9 mouse cellular contexts compared by ENCODE assay signal in the genomic region with DNA sequence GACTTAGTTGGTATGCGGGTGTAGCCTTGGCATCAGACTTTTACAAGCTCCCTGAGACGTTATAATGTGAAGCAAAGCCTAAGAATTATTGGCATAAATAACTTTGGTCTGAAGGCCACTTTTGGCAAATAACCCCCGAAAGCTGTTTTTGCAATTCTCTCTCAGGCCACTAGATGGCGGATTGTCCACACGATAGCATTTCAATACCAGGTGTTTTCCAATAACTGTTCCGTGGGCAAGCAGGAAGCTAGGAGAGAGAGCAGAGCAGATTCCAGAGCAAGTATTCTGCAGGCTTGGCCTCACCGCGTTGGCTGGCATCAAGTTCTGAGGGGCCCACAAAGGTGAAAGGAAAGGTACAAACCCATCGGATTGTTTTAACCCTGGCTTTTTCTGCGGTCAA. TPM values are rescaled to one million over a fixed set of nuclear protein-coding genes. Genes with fewer than 3 reads are reported as not detected.
DNase-seq lines count a peak whose midpoint lies in the region; ATAC-seq and TF ChIP-seq lines count a peak whose summit lies in the region.
"Had no signal": no experiment of that assay in that cellular context is flagged by ENCODE, and none has a peak within 500 bp of the region (broad histone marks: within the 10 kb centered on the region; RNA-seq: fewer than 3 reads in every experiment).

No protein-coding gene starts in this region.

- H3K4me1 ChIP-seq in CH12.LX (ENCODE audit: control insufficient read depth in 1 of 2, insufficient read depth in 2 of 2) = no peaks in the 10 kb centered on the region
- H3K4me1 ChIP-seq in bone marrow, adult 2 months (ENCODE audit: control insufficient read depth, insufficient read depth, low read length) = no peaks in the 10 kb centered on the region
- H3K4me1 ChIP-seq in embryonic facial prominence, embryonic 14.5 days (ENCODE audit: control insufficient read depth, insufficient read depth, low read length) = no peaks in the 10 kb centered on the region
- H3K4me1 ChIP-seq in heart, embryonic 15.5 days (replicated peaks) = peaks cover 5% of the 10 kb centered on the region
- H3K4me1 ChIP-seq in liver, embryonic 14.5 days (replicated peaks; ENCODE audit: control insufficient read depth in 2 of 2, insufficient read depth in 2 of 2, low read length in 1 of 2) = no peaks in the 10 kb centered on the region

- H3K27ac ChIP-seq in CH12.LX (ENCODE audit: insufficient read depth, low read depth) = no peak overlapping the region
- no peak overlapping the region for H3K27ac ChIP-seq in bone marrow, adult 2 months (ENCODE audit: control insufficient read depth, insufficient read depth, low read depth, low read length, poor library complexity)
- H3K27ac ChIP-seq in embryonic facial prominence, embryonic 14.5 days (replicated peaks; ENCODE audit: low read depth, low read length) = no peak overlapping the region
- H3K27ac ChIP-seq in heart, embryonic 15.5 days = no peak overlapping the region
- no peak overlapping the region for H3K27ac ChIP-seq in liver, embryonic 14.5 days
- H3K27ac ChIP-seq: macrophage had no signal

- peak; percentile 77 to 88 for TF ChIP-seq CTCF in CH12.LX (conservative IDR thresholded peaks at IDR 0.05 in 1 of 2, IDR thresholded peaks at IDR 0.05 in 1 of 2; ENCODE audit: low read depth in 2 of 2, low read length in 2 of 2)
- TF ChIP-seq CTCF in bone marrow, adult 2 months (IDR thresholded peaks at IDR 0.05; ENCODE audit: control insufficient read depth, insufficient read depth, low read length) = peak; percentile 50
- peak; percentile 84 for TF ChIP-seq CTCF in liver, embryonic 14.5 days (IDR thresholded peaks at IDR 0.05; ENCODE audit: low read depth)

- peak; percentile 90 for TF ChIP-seq RAD21 in CH12.LX (IDR thresholded peaks at IDR 0.05; ENCODE audit: low read depth, low read length)

- no peaks in the 10 kb centered on the region for H3K79me2 ChIP-seq in CH12.LX (replicated peaks; ENCODE audit: control insufficient read depth, extremely low read depth, insufficient read depth, poor library complexity, severe bottlenecking)

- H3K36me3 ChIP-seq in CH12.LX (replicated peaks in 1 of 2; ENCODE audit: control insufficient read depth in 1 of 2, insufficient read depth in 1 of 2, low read length in 1 of 2) = no peaks in the 10 kb centered on the region
- H3K36me3 ChIP-seq in embryonic facial prominence, embryonic 14.5 days (ENCODE audit: control insufficient read depth, insufficient read depth, low read length) = no peaks in the 10 kb centered on the region
- no peaks in the 10 kb centered on the region for H3K36me3 ChIP-seq in heart, embryonic 15.5 days
- H3K36me3 ChIP-seq in liver, embryonic 14.5 days (replicated peaks; ENCODE audit: control insufficient read depth, insufficient read depth, low read depth) = no peaks in the 10 kb centered on the region

- H3K9me3 ChIP-seq in CH12.LX (replicated peaks; ENCODE audit: low read length) = no peaks in the 10 kb centered on the region
- H3K9me3 ChIP-seq in embryonic facial prominence, embryonic 14.5 days (ENCODE audit: control insufficient read depth, low read length) = no peaks in the 10 kb centered on the region
- H3K9me3 ChIP-seq in heart, embryonic 15.5 days (replicated peaks) = no peaks in the 10 kb centered on the region
- H3K9me3 ChIP-seq in liver, embryonic 14.5 days (ENCODE audit: control insufficient read depth, low read length) = no peaks in the 10 kb centered on the region

- in situ Hi-C loops in CH12.LX (cut with MboI; ENCODE audit: low pct_ligation_motif_present, low pct_unique_long_range_greater_than_20kb, low sequenced_read_pairs) = no loop called here

- no peak overlapping the region for H3K9ac ChIP-seq in CH12.LX (ENCODE audit: insufficient read depth, low read depth)
- no peak overlapping the region for H3K9ac ChIP-seq in embryonic facial prominence, embryonic 14.5 days (ENCODE audit: low read depth, low read length)
- no peak overlapping the region for H3K9ac ChIP-seq in heart, embryonic 15.5 days
- H3K9ac ChIP-seq in liver, embryonic 14.5 days (replicated peaks) = no peak overlapping the region

- DNase-seq in CH12.LX (ENCODE audit: extremely low read depth) = peak; percentile 31
- peak; percentile 83 for DNase-seq in embryonic facial prominence, embryonic 14.5 days (ENCODE audit: low spot score)
- DNase-seq in kidney, postnatal 25 days = peak; percentile 53 to 76
- peak; percentile 13 to 22 (median 19) for DNase-seq in liver, embryonic 14.5 days (ENCODE audit: low read depth in 3 of 3, low spot score in 3 of 3)
- peak; percentile 45 for DNase-seq in ovary, adult 18-20 months (ENCODE audit: low spot score)
- peak; percentile 64 for DNase-seq in thymus, postnatal 25 days

- WGBS in bone marrow, adult 2 months = 17% methylated on average over 10 of the region's 10 CpGs
- 11% methylated on average over 10 of the region's 10 CpGs for WGBS in embryonic facial prominence, embryonic 14.5 days
- 11% methylated on average over 10 of the region's 10 CpGs for WGBS in heart, embryonic 15.5 days
- WGBS in liver, embryonic 14.5 days (ENCODE audit: insufficient replicate concordance) = 14% methylated on average over 10 of the region's 10 CpGs

- dilution Hi-C loops in CH12.LX (cut with MboI; ENCODE audit: extremely low pct_ligation_motif_present, extremely low pct_unique_long_range_greater_than_20kb, low sequenced_read_pairs) = no loop called here

- no peak overlapping the region for H3K4me2 ChIP-seq in CH12.LX (ENCODE audit: insufficient read depth, low read depth, poor library complexity, severe bottlenecking)
- peak overlapping the region; percentile 21; the same call in 1 of the 2 replicates for H3K4me2 ChIP-seq in embryonic facial prominence, embryonic 14.5 days (ENCODE audit: low read depth, low read length)
- H3K4me2 ChIP-seq in heart, embryonic 15.5 days = peak overlapping the region; percentile 46
- H3K4me2 ChIP-seq in liver, embryonic 14.5 days (ENCODE audit: low read depth) = no peak overlapping the region

- no peak overlapping the region for H3K4me3 ChIP-seq in CH12.LX (replicated peaks in 1 of 3; ENCODE audit: low read depth in 2 of 3, low read length in 2 of 3, poor library complexity in 1 of 3)
- H3K4me3 ChIP-seq in bone marrow, adult 2 months (replicated peaks; ENCODE audit: control insufficient read depth, low read depth, low read length) = no peak overlapping the region
- no peak overlapping the region for H3K4me3 ChIP-seq in embryonic facial prominence, embryonic 14.5 days (ENCODE audit: low read depth, low read length)
- no peak overlapping the region for H3K4me3 ChIP-seq in heart, embryonic 15.5 days
- H3K4me3 ChIP-seq in liver, embryonic 14.5 days (ENCODE audit: insufficient read depth in 1 of 2, low read depth in 2 of 2, low read length in 2 of 2) = no peak overlapping the region

- peaks cover 76% of the 10 kb centered on the region for H3K27me3 ChIP-seq in CH12.LX (replicated peaks)
- no peaks in the 10 kb centered on the region for H3K27me3 ChIP-seq in embryonic facial prominence, embryonic 14.5 days (replicated peaks; ENCODE audit: control insufficient read depth, insufficient read depth, low read length)
- H3K27me3 ChIP-seq in heart, embryonic 15.5 days = no peaks in the 10 kb centered on the region
- no peaks in the 10 kb centered on the region for H3K27me3 ChIP-seq in liver, embryonic 14.5 days (ENCODE audit: control insufficient read depth, insufficient read depth, low read length)

- TF ChIP-seq POLR2A in CH12.LX (IDR thresholded peaks at IDR 0.05; ENCODE audit: low read depth, low read length) = no peak
- no peak for TF ChIP-seq POLR2A in bone marrow, adult 2 months (IDR thresholded peaks at IDR 0.05; ENCODE audit: borderline replicate concordance, control insufficient read depth, low read depth, low read length)

- no peak for TF ChIP-seq EP300 in CH12.LX (IDR thresholded peaks at IDR 0.05; ENCODE audit: low read length)
- TF ChIP-seq EP300 in liver, embryonic 14.5 days (IDR thresholded peaks at IDR 0.05; ENCODE audit: low read depth) = no peak

- ATAC-seq in embryonic facial prominence, embryonic 14.5 days (ENCODE audit: low read depth) = no peak
- ATAC-seq in heart, embryonic 15.5 days (replicated peaks; ENCODE audit: insufficient number of reproducible peaks, insufficient read depth, low FRiP score, low read depth) = no peak
- no peak for ATAC-seq in liver, embryonic 14.5 days (ENCODE audit: insufficient read depth)

TF ChIP-seq in CH12.LX, 34 proteins besides CTCF, POLR2A, EP300 and RAD21:
- TF ChIP-seq RCOR1 (conservative IDR thresholded peaks at IDR 0.05; ENCODE audit: low read depth, low read length) = no peak
- peak; percentile 83 for TF ChIP-seq SMC3 (IDR thresholded peaks at IDR 0.05; ENCODE audit: low read depth, low read length)

RNA-seq across cellular contexts. Expression of gene Synm, which starts 29.2 kb away (rescaled TPM):
- total RNA-seq in CH12.LX (2012; rRNA removed) (not detected in 2 replicates), CH12.LX (2014; rRNA removed) (not detected in 2 replicates)
- not detected in 2 replicates for polyA plus RNA-seq in CH12.LX (2012; ENCODE audit: insufficient read length, low read depth)
- polyA plus RNA-seq in bone marrow, adult 2 months (2011; ENCODE audit: insufficient read depth, insufficient read length, low replicate concordance, missing spikeins) = 0.92 and 1.3 TPM in 2 replicates
- 2.2 and 2.4 TPM in 2 replicates for polyA plus RNA-seq in embryonic facial prominence, embryonic 14.5 days (2014; fragmentation: Nextera tagmentation; extraction: Ambion mirVana)
- polyA plus RNA-seq in heart, embryonic 15.5 days (2015; fragmentation: Nextera tagmentation; extraction: Ambion mirVana) = 2.5 and 3.1 TPM in 2 replicates
- 0.03 TPM in 2 replicates for polyA plus RNA-seq in liver, embryonic 14.5 days (2012; rRNA removed)
- polyA plus RNA-seq in liver, embryonic 14.5 days (2014; fragmentation: Nextera tagmentation; extraction: Ambion mirVana) = 0.05 TPM in 2 replicates
- polyA plus RNA-seq: macrophage had no signal

Comparison
In these comparisons a context has a peak if more than half of its experiments do, and no peak if none do; other contexts are left out.
1. DNase-seq: peak in every context shown above with its lines; median percentile 83 in embryonic facial prominence, embryonic 14.5 days; 64 in kidney, postnatal 25 days; 64 in thymus, postnatal 25 days; 45 in ovary, adult 18-20 months; 31 in CH12.LX; 19 in liver, embryonic 14.5 days.
2. H3K4me2 ChIP-seq: peak in embryonic facial prominence, embryonic 14.5 days (single experiment) and heart, embryonic 15.5 days (single experiment); none in CH12.LX (single experiment) and liver, embryonic 14.5 days (single experiment).
3. Peak in every context shown above with its lines, with median percentiles within 50 percentile points of each other: CTCF ChIP-seq.